Mouse (Mus musculus): ENCODE data around the gene Prkag2.
"Not testable (repeated sequence)": the region's sequence is repeated elsewhere in the genome, so short reads cannot be mapped to it uniquely, and the experiment has no call there.

Prkag2 gene

GRCm38 (mm10) chr5:25087064-25087463 lies 13.4 kb downstream of the Prkag2 start:
- DNase-seq (ENCODE audit: low spot score in 2 of 2) = no peak

DNA sequence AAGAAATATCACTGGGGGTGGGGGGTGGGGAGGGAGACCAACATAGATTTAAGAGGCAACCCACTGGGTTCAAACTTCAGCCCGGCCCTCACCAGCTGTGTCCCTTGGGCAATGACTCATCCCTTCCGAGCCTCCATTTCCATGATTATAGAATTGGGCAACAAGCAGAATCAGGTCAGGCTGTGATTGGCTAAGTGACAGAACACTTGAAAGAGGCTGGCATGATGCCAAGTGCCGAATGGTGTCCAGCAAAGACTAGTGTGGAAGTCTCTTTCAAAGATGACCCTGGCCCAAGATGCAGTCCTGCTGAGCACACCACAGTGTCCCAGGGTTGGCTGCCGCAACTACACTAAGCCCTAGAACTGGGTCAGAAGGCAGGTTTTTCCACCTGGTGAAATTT lies 14.2 kb downstream of the Prkag2 start:
- no peak for DNase-seq (ENCODE audit: low spot score in 2 of 2)

DNA sequence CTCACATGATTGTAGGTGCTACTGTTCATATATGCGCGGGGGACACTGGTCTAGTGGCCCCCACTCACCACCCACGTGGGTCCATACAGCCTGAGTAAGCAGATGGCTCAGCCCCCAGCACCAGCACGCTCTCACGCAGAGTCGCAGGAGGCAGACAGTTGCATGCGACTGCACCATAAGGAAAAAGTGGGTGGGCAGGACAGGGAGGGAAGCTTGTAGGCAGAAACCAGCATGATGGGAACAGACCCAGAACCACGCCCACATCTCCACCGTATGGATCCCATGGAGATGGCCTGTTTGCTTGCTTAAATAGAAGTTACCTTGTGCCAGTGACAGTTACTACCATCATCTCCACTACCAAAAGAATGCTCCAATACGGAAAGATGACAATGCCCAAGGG lies 15.3 kb downstream of the Prkag2 start:
- no peak for DNase-seq (ENCODE audit: low spot score in 2 of 2)

DNA sequence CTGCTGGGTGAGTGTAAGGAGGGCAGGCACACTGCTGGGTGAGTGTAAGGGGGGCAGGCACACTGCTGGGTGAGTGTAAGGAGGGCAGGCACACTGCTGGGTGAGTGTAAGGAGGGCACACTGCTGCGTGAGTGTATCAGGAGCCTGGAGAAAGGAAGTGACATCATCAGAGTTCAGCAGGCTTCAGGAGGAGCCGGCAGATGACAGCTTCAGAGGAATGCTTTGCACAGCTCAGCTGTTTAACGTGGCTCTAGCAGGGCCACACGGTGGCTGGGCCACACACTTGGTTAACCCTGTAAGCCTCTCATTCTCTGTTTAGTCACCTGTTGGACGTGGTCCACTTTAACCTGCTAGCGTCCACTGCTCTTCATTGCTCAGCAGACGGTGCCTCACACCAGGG lies 16.6 kb downstream of the Prkag2 start:
- no peak for DNase-seq (ENCODE audit: low spot score in 2 of 2)

- DNase-seq (ENCODE audit: low spot score in 2 of 2) = no peak
These were observed 17.9 kb downstream of the Prkag2 start for GRCm38 (mm10) chr5:25082542-25082941.

DNA sequence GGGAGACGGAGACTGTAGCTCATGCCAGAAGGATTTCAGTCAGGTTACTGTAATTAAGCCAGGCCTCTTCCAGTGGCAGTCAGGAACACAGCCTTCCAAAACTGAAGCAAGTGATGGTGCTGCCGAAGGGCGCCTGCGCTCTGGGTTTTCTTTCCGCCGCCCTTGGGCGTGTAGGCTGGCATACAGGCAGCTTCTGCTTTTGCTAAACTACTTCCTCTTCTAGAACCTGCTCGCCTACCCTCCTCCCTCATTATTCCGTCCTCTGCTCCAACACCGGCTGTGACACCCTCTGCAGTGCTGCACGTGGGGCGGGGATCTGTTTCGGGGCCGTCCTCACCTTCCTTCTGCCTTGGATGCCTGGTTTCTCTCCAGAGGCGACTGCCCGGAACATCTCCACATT lies 18.9 kb downstream of the Prkag2 start:
- DNase-seq (ENCODE audit: low spot score in 2 of 2) = peak; percentile 29 to 53

DNA sequence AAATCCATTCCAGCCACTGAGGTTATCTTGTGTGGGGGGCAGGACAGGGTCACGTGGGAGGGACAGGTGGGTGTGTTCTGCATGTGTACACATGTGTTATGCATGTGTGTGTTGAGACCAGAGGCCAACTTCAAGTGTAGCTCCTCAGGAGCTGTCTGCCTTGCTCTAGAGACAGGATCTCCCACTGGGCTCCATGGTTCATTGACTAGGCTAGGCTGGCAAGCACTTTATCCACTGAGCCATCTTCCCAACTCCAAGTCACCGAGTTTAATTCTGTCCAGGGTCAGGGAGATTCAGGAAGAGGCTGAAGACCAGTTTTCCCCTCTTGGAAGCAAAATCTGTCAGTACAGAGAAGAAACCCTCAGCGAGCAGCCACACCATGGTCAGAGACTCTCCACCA lies 19.4 kb downstream of the Prkag2 start:
- DNase-seq (ENCODE audit: low spot score in 2 of 2) = no peak

DNA sequence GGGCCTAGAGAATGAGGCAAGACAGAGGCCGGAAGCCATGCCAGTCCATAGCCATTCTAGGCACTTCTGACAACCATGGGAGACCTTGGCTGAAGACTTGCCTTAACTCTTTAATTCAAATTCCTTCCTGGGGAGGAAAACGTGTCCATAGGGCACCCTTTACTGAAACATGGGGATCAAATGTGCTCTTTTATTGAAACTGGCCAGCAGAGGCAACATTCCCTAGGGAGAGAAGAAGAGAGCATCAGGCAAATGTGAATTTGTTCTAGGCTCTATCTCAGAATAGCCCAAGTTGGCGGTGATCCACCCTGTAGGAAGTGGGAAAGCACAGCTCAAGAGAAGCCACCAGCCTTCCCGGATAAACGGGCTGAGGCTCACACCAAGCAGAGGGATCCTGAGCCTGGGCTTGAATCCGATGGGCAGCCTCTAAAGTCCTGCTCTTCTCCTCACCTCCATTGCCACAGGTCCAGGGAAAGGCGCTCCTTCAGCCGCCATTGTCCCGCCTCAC lies 19.9 kb downstream of the Prkag2 start:
- DNase-seq (ENCODE audit: low spot score in 2 of 2) = no peak

- no peak for DNase-seq (ENCODE audit: low spot score in 2 of 2)
These were observed 20.6 kb downstream of the Prkag2 start for GRCm38 (mm10) chr5:25079766-25080265.

- no peak for DNase-seq (ENCODE audit: low spot score in 2 of 2)
These were observed 22.4 kb downstream of the Prkag2 start for GRCm38 (mm10) chr5:25077873-25078651.

DNA sequence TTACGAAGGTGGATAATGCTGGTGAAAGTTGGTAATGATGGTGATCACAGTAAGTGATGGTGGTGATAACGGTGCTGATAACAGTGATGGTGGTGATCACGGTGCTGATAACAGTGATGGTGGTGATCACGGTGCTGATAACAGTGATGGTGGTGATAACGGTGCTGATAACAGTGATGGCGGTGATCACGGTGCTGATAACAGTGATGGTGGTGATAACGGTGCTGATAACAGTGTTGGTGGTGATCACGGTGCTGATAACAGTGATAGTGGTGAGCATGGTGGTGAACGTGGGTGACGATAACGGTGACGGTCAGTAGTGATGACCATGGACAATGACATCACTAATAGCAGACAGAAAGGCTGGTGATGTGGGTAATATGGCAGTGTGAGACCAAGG lies 23.2 kb downstream of the Prkag2 start:
- not testable (repeated sequence) for DNase-seq (ENCODE audit: low spot score in 2 of 2)

GRCm38 (mm10) chr5:25075623-25076022 lies 24.8 kb downstream of the Prkag2 start:
- no peak for DNase-seq (ENCODE audit: low spot score in 2 of 2)

DNA sequence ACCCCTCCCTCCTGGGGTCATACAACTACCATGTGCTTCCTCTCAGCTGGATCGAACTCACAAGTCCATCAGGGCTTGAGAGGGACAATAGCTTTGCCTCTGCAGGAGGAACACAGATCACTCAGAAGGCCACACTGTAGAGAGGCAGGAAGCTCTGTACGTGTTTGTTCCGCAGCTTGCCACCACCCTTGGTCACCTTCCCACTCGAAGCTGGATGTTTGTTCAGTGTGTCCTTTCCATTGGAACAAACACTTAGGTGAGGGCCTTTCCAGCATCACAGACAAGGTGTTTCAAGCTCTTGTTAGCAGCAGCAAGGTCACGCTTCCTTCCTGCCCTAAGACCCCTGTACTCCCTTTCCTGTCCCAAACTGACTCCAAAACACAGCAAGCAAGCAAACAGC lies 30.6 kb downstream of the Prkag2 start:
- no peak for DNase-seq (ENCODE audit: low spot score in 2 of 2)

DNA sequence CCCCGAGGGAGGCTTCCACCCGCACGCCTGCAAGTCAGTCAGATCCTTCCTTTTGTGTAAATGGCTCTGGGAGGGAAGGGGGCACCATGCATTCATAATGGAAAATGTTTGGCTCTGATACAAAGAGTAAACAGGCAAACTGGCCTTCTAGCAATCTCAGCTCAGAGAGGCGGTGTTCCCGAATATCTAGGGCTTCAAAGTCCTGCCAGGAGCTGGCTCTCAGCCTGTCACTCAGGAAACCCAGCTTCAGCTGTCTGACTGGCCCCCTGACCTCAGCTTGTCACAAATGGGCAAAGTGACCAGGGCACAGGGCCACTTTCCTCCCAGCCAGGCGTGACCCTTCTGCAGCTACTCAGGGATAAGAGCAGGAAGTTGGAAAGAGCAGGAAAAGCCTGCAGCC lies 33.3 kb downstream of the Prkag2 start:
- no peak for DNase-seq (ENCODE audit: low spot score in 2 of 2)

DNA sequence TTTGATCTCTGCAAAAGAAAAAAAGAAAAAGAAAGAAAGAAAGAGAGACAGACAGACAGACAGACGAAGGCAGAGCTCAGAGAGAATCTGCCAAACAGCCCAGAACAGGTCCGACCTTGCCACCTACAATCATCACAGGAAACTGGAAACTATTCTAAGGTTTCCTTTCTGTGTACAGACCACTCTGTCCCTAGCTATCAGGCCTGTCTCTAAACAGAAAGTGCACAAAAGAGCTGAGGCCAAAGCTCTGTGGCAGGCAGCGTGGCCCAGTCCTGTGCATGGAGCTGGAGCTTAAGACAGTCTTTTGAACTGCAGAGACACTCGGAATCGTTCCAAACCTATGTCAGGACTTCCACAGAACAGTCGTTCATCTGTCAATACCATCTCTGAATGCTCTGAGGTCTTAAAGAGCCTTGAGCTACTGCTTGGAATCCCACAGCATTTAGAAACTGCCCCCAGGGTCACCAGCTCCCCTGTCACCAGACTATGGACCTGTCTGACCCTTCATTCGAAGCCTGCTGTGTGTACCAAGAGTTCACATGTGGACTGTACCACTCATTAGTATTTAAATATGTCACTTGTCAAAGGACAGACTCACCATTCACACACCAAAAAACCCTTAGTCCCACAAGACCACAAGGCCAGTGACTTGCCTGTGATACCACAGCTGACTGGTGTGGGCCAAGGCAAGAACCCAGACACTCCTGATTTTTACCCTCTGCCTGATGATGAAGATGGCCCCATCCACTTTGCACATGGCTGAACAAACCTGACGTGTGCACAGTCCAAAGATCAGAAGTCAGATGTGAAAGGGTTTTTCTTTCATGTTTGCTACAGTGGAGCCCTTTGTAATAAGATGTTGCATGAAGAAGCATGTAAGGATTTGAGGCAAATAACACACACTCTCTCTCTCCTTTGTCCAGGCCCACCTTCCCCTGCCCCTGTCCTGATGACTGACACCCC lies 35.9 kb downstream of the Prkag2 start:
- no peak for DNase-seq (ENCODE audit: low spot score in 2 of 2)

DNA sequence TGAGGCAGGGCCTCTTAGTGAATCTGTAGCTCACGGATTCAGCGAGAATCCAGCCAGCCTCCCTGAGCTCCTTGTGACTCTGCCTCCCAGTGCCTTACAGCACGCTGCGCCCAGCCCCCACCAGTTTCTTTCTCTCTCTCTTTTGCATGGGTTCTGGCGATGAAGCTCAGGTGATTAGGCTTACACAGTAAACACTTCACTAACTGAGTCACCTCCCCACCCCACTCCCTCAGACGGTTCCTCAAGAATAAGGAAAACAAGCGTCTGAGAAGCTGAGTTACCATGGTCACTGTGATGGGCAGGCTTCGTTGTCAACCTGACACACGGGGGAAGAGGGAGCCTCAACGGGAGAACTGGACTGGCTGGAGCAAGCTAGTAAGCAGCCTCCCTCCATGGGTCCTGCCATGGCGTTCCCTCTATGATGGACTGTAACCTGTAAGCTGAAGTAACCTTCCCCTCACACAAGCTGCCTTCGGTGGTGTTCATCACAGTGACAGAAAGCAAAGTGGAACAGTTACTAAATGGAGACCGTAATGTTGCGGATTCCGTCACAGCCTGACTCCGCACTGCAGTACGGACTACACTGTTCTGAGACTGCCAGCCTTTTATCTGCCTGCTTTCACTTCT lies 37.8 kb downstream of the Prkag2 start:
- no peak for DNase-seq (ENCODE audit: low spot score in 2 of 2)

DNA sequence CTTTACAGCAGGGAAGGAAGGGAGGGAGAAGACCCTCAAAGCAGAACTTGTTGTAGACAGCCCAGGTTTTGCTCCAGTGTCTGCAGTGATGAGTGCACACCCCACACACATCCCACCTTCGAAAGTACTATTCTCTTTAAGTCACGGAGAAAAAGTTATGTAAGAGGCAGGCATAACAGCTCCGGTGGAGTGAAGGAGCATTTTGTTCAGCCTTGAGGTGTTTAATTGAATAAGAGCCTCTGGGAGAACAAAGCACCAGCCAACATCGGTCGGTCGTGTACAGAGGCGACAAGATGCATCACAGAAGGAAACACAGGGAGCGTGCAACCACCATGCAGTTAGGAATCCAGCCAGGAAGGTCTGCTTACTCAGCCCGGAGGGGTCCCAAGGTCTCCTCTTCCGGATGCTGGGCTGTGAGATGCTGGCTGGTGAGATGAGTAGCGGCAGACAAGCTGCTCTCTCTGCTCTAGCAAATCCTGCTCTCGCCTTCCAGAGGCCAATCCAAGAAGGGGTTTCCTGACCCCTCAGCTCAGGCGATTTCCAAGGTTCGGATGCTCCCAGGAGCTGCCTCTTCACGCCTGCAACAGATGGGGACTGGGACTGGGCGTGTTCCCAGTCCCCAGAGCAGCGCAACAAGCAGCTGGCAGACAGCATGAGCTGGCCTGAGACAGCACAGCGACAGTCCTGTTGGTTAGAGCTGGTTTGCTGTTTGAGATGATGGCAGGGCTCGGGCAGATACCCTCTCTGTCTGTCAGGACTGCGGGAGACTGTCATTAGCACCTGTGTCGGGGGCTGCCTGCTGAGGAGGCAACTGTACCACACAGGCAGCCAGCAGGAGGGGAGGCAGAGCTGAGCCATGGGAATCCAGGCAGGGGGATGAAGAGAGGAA lies 41.3 kb downstream of the Prkag2 start:
- no peak for DNase-seq (ENCODE audit: low spot score in 2 of 2)

DNA sequence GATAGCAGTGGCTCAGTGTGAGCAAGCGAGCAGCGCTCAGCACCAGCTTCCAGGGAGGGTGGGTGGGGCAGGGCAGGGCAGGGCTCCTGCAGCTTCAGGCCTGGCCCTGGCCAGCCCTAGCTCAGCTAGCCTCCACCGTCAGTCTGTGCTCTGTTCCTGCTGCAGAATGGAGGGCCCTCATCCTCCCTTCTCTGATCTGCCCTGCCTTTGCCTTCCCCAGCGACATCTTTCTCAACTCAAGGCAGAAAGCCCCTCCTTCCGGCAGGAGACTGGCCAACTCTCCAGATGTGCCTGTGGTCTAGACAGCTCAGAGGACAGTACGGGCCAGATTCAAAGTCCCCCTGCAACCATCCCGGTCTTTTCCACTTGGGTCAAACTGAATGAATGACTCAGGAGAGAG lies 42.0 kb downstream of the Prkag2 start:
- no peak for DNase-seq (ENCODE audit: low spot score in 2 of 2)

DNA sequence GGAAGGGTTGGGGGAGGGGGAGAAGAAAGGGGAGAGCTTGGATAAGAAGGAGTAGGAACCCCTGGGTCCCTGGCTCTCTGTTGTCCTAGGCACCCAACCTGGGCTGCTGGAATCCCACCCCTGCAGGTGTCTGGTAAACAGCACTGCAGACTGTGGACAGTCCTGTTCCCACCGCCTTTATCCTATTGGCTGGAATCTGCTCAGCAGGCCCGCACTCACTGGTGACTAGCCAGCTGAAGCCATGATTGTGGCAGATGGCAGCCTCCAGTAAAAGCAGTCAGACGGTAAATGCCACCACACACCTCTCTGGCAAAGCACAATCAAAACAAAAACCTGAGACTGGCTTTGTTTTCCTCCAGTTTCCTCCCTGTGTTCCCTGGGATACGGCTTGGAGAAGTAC lies 45.2 kb downstream of the Prkag2 start:
- DNase-seq (ENCODE audit: low spot score in 2 of 2) = no peak

DNA sequence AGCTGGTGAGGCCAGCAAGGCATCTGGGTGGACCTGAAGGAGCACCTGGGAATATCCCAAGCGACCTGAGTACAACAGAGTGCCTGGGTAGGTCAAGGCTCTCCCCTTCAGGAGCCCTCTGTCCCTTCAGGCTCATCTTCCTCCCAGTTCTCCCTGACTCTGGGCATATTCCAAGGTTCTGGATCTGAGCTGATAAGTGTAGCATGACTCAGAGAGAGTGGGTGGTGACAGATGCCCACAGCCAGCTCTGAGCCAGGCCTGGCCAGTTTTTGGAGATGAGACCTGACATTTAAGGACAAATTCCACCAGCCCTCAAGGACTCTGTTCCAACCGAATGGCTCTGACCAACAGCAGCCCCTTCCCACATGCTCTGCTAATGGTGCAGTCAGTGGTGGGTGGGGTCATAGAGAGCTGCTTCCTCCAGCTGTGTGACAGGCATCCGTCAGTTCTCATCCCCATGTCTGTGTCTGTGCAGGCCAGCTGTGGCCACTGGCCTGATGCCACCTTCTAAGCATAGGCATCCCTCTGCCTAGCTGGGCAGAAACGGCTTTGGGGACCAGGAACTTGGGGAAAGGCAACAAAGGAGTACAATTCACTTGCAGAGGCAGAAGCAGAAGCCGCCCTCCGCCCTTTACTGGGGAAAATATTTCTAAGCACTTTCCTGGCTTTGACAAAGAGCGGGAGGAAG lies 46.3 kb downstream of the Prkag2 start:
- no peak for DNase-seq (ENCODE audit: low spot score in 2 of 2)
